Mouse (Mus musculus) frontal cortex, postnatal 25 days (tissue): ENCODE data around the gene Uggt2.
"Not testable (repeated sequence)": the region's sequence is repeated elsewhere in the genome, so short reads cannot be mapped to it uniquely, and the experiment has no call there.

Experiments used
- DNase-seq, 2 experiments: peaks; one replicate each; pipeline ENCODE4 v3.0.0; 2022; ENCODE audit warnings: low spot score in 2 of 2

Uggt2 gene

GRCm38 (mm10) chr14:118981711-118982428 lies 117.4 kb downstream of the Uggt2 start:
- not testable (repeated sequence) for DNase-seq

GRCm38 (mm10) chr14:118980890-118981289 lies 118.3 kb downstream of the Uggt2 start:
- no peak for DNase-seq

- no peak for DNase-seq
These were observed 118.9 kb downstream of the Uggt2 start for GRCm38 (mm10) chr14:118980358-118980757.

- DNase-seq: no peak
These were observed 119.5 kb downstream of the Uggt2 start for GRCm38 (mm10) chr14:118979571-118980325.

GRCm38 (mm10) chr14:118977136-118977816 lies 122.0 kb downstream of the Uggt2 start:
- DNase-seq: no peak

GRCm38 (mm10) chr14:118972268-118972667 lies 127.0 kb downstream of the Uggt2 start:
- DNase-seq: no peak

GRCm38 (mm10) chr14:118967646-118968045 lies 131.6 kb downstream of the Uggt2 start:
- DNase-seq: no peak

- DNase-seq: no peak
These were observed 133.8 kb downstream of the Uggt2 start for GRCm38 (mm10) chr14:118965356-118966000.

GRCm38 (mm10) chr14:118958010-118958409 lies 141.2 kb downstream of the Uggt2 start:
- DNase-seq: no peak

- no peak for DNase-seq
These were observed 147.2 kb downstream of the Uggt2 start for GRCm38 (mm10) chr14:118951912-118952583.

- no peak for DNase-seq
These were observed 150.4 kb downstream of the Uggt2 start for GRCm38 (mm10) chr14:118948841-118949240.

- DNase-seq: no peak
These were observed 154.5 kb downstream of the Uggt2 start for GRCm38 (mm10) chr14:118944702-118945101.

GRCm38 (mm10) chr14:118942076-118942475 lies 157.2 kb downstream of the Uggt2 start:
- no peak for DNase-seq

GRCm38 (mm10) chr14:118940796-118941495 lies 158.3 kb downstream of the Uggt2 start:
- no peak for DNase-seq

- DNase-seq: no peak
These were observed 160.7 kb downstream of the Uggt2 start for GRCm38 (mm10) chr14:118938551-118938950.

- peak; percentile 99 for DNase-seq
These were observed 161.4 kb downstream of the Uggt2 start, which contains the start of gene Dnajc3 for GRCm38 (mm10) chr14:118937533-118938492. TSS of gene Dnajc3 (plus strand) at chr14:118937976.

GRCm38 (mm10) chr14:118936952-118937351 lies 162.3 kb downstream of the Uggt2 start:
- DNase-seq: no peak

- no peak for DNase-seq
These were observed 163.0 kb downstream of the Uggt2 start for GRCm38 (mm10) chr14:118936236-118936635.
